Mouse (Mus musculus) embryonic stem cell, embryonic (primary cell): ENCODE measurements around the gene Ppp2ca.

Source experiments
- CTCF ChIA-PET, 4 experiments: fragments of 300-600 bp in 2 of 4; fragments of 350-600 bp in 2 of 4; sonication (Branson Sonifier 250); formaldehyde crosslinking; loops; one replicate each; lab custom pipeline; 2022; ENCODE audit warnings: inconsistent platforms in 2 of 4; lab: Charles Lee
- POLR2A ChIA-PET, 4 experiments: fragments of 300-600 bp in 2 of 4; fragments of 350-600 bp in 2 of 4; sonication (Branson Sonifier 250); formaldehyde crosslinking; loops; one replicate each; lab custom pipeline; 2022; ENCODE audit warnings: antibody characterized with exemption in 4 of 4, inconsistent platforms in 1 of 4; lab: Charles Lee

Gene Ppp2ca

DNA sequence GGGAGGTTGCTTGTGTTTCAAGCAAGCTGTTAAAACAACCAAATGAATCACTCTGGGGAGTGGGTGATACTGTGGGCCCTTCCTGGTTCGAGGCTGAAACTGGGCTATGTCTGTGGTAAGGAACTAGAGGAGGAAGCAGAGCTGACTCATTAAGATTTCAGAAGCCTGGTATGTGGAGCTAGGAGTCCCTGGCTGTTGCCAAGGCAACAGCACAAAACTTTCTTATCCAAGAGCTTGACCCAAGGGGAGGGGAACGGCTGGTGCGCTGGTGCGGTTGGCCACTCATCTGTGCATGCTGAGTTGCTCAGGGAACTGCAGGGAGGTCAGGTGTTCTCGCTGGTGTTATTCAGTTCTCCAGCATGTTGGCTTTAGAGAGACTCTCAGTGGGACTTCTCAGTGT lies 18.5 kb upstream of the Ppp2ca start:
- CTCF ChIA-PET: interaction anchor here in 1 of 4 experiments (0.6 kb wide), 1 partner anchor 107 kb away, joined by 3 read pairs; no protein-coding TSS in a partner anchor
- POLR2A ChIA-PET: interaction anchor here in 2 of 4 experiments (0.6 to 1.2 kb wide), 2 partner anchors 11 to 72 kb away, joined by 3 read pairs; no protein-coding TSS in a partner anchor

- ChIA-PET POLR2A (interaction anchor here in 1 of 4 experiments (0.6 kb wide), 1 partner anchor 11 kb away, joined by 3 read pairs; no protein-coding TSS in a partner anchor), CTCF (no interaction called here)
These were observed 17.8 kb upstream of the Ppp2ca start for GRCm38 (mm10) chr11:52080656-52081055.

DNA sequence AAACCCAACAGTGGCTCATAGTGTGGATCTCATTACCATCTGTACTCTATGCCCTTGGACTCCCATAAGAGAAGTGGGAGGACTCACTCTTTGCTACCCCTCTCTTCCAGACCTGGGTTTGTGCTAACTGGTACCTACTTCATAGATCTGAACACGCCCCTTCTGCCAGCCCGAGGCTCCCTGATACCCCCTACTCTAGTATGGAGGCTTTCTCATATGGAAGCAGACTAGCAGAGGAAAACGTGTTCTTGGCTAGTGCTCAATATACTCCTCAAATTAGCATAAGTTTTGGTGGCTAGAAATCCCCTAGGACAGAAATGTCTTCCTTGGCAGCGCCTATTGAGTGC lies 12.7 kb upstream of the Ppp2ca start:
- POLR2A ChIA-PET: no interaction called here
- CTCF ChIA-PET: no interaction called here

GRCm38 (mm10) chr11:52086204-52086864 lies 12.1 kb upstream of the Ppp2ca start:
- POLR2A ChIA-PET: no interaction called here
- CTCF ChIA-PET: no interaction called here

GRCm38 (mm10) chr11:52089291-52089690 lies 9.2 kb upstream of the Ppp2ca start:
- POLR2A ChIA-PET: interaction anchor here in 3 of 4 experiments (0.6 to 2.1 kb wide), 13 partner anchors 9 to 468 kb away, joined by 3 to 6 read pairs (median 3); partner anchors contain the start of gene Ppp2ca (in 3 of the 3)

GRCm38 (mm10) chr11:52091261-52091660 lies 7.2 kb upstream of the Ppp2ca start:
- POLR2A ChIA-PET: interaction anchor here in 3 of 4 experiments (0.6 to 2.1 kb wide), 5 partner anchors 7 to 376 kb away, joined by 3 to 6 read pairs (median 4); partner anchors contain the start of gene Ppp2ca (in 1 of the 3)
- CTCF ChIA-PET: interaction anchor here in 1 of 4 experiments (0.6 to 1.8 kb wide), 3 partner anchors 14 to 273 kb away, joined by 3 to 6 read pairs (median 3); no protein-coding TSS in a partner anchor

More at GRCm38 (mm10) chr11:52089291-52089690, 9.2 kb upstream of the Ppp2ca start:
- CTCF ChIA-PET: interaction anchor here in 2 of 4 experiments (0.8 to 1.3 kb wide), 2 partner anchors 40 to 272 kb away, joined by 3 read pairs; no protein-coding TSS in a partner anchor

- CTCF ChIA-PET: interaction anchor here in 2 of 4 experiments (0.6 to 1.3 kb wide), 2 partner anchors 129 to 271 kb away, joined by 3 read pairs; no protein-coding TSS in a partner anchor
- POLR2A ChIA-PET: interaction anchor here in 3 of 4 experiments (0.5 to 1.6 kb wide), 9 partner anchors 12 to 552 kb away, joined by 3 to 5 read pairs (median 3); partner anchors contain the start of genes 9530068E07Rik (in 1 of the 3) and Hnrnpab (in 1 of the 3)
These were observed 3.9 kb upstream of the Ppp2ca start for GRCm38 (mm10) chr11:52094568-52094967.

DNA sequence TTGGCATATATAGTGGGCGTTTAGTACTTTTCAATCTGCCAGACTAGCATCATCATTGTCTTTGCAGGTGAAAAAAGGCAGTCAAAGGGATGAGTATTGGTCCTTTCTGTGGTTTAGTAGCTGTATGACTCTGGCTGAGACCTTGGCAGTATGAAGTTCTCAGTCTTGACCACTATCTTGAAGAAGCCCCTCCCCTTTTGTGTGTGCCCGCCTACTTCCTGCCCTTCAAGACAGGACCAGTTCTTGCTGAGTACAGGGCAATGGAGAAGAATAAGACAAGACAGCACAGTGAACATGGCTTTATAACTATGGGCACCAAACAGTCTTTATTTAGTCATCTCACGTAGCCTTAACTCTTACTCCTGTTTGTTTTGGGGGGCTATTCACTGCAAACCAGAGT lies 1.5 kb upstream of the Ppp2ca start:
- ChIA-PET CTCF (interaction anchor here in 1 of 4 experiments (1.1 kb wide), 1 partner anchor 20 kb away, joined by 3 read pairs; no protein-coding TSS in a partner anchor), POLR2A (interaction anchor here in 2 of 4 experiments (0.6 to 3.1 kb wide), 12 partner anchors 12 to 196 kb away, joined by 3 to 17 read pairs (median 6); partner anchors contain the start of gene Cdkl3 (in 1 of the 2))

- ChIA-PET POLR2A (interaction anchor here in 3 of 4 experiments (0.6 to 3.1 kb wide), 20 partner anchors 8 to 262 kb away, joined by 3 to 17 read pairs (median 5); partner anchors contain the start of gene Cdkl3 (in 1 of the 3)), CTCF (no interaction called here)
These were observed 885 bp upstream of the Ppp2ca start for GRCm38 (mm10) chr11:52097596-52097995.

- CTCF ChIA-PET: interaction anchor here in 3 of 4 experiments (0.6 to 0.9 kb wide), 4 partner anchors 30 to 154 kb away, joined by 3 to 16 read pairs (median 4); partner anchors contain the start of gene Cdkn2aipnl (in 1 of the 3)
- POLR2A ChIA-PET: interaction anchor here (0.6 to 3.1 kb wide), 44 partner anchors 9 to 1332 kb away, joined by 3 to 17 read pairs (median 4); partner anchors contain the start of genes Cdkl3 (in 2 of the 4), Vdac1 (in 2 of the 4), 0610009B22Rik (in 1 of the 4) and 9530068E07Rik (in 1 of the 4)
These were observed 715 bp downstream of the Ppp2ca start for GRCm38 (mm10) chr11:52099031-52099761.

GRCm38 (mm10) chr11:52099771-52100219 lies 1.3 kb downstream of the Ppp2ca start:
- ChIA-PET POLR2A (interaction anchor here in 3 of 4 experiments (0.5 to 3.1 kb wide), 10 partner anchors 8 to 411 kb away, joined by 3 to 17 read pairs (median 6); partner anchors contain the start of genes 0610009B22Rik (in 1 of the 3) and Cdkl3 (in 1 of the 3)), CTCF (no interaction called here)

- ChIA-PET POLR2A (interaction anchor here in 3 of 4 experiments (0.6 to 2.1 kb wide), 15 partner anchors 10 to 285 kb away, joined by 3 to 26 read pairs (median 4); no protein-coding TSS in a partner anchor), CTCF (interaction anchor here in 2 of 4 experiments (0.9 to 1.0 kb wide), 2 partner anchors 118 to 283 kb away, joined by 3 read pairs; no protein-coding TSS in a partner anchor)
These were observed 4.5 kb downstream of the Ppp2ca start for GRCm38 (mm10) chr11:52102977-52103376.

GRCm38 (mm10) chr11:52105503-52105902 lies 7.0 kb downstream of the Ppp2ca start:
- CTCF ChIA-PET: no interaction called here
- POLR2A ChIA-PET: interaction anchor here in 3 of 4 experiments (0.6 to 1.6 kb wide), 5 partner anchors 8 to 129 kb away, joined by 3 read pairs; no protein-coding TSS in a partner anchor

GRCm38 (mm10) chr11:52106037-52106436 lies 7.6 kb downstream of the Ppp2ca start:
- POLR2A ChIA-PET: interaction anchor here (0.6 to 1.6 kb wide), 6 partner anchors 8 to 129 kb away, joined by 3 read pairs; no protein-coding TSS in a partner anchor
- CTCF ChIA-PET: no interaction called here

DNA sequence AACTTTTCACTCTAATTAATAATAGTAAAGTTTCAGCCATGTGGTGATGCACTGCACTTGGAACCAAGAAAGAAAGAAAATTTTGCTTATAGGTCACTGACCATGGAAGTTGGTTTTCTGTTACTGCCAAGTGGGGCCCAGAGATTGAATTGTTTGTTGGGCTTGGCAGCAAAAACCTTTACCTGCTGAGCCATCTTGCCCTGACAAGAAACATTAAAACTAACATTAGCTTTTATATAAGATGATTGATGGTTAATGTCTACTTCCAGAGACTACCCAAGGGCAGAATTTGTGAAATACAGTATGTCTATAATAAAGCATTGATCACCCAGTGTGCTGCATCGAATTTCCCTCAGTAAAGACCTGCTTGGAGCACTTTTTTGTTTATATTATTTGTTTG lies 8.0 kb downstream of the Ppp2ca start:
- CTCF ChIA-PET: no interaction called here
- POLR2A ChIA-PET: interaction anchor here in 2 of 4 experiments (0.9 to 3.2 kb wide), 2 partner anchors 7 to 11 kb away, joined by 3 to 17 read pairs; partner anchors contain the start of gene Ppp2ca (in 1 of the 2)

DNA sequence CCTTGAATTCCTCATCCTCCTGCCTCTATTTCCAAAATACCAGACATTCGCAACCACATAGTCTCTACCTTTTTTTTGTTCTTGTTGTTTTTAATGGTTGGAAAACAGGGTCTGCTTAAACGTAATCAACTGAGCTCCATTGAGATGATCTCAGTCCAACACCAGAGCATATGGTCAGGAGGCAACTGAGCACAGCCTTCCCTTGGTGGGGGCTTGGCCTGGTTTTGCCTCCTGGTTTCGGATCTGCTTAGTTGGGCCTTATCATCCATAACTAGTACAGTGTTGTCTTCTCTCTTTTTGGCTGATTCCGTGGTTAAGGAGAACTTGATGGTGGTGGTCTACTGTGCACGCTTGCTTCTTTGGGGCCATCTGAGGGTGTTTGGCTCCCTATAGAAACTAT lies 10.3 kb downstream of the Ppp2ca start:
- ChIA-PET POLR2A (interaction anchor here in 3 of 4 experiments (0.7 to 3.2 kb wide), 11 partner anchors 9 to 304 kb away, joined by 3 to 17 read pairs (median 5); partner anchors contain the start of gene Ppp2ca (in 2 of the 3)), CTCF (interaction anchor here in 1 of 4 experiments (0.6 kb wide), 1 partner anchor 1669 kb away, joined by 3 read pairs; no protein-coding TSS in a partner anchor)

DNA sequence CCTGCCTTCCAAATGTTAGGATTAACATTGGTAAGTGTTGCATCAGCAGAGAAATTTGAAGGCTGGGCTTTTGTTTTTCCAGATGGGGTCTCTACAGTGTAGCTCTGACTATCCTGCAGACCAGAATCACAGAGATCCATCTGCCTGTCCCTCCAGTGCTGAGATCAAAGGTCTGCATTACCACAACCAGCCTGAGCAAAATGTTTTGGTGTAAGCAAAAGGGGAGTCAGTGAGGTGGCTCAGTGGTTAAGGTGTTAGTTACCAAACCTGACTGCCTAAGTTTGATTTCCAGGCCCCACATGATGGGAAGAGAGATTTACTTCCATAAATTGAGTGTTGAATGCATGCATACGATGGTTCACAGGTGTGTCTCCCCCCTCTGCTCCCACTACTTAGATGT lies 10.9 kb downstream of the Ppp2ca start:
- POLR2A ChIA-PET: interaction anchor here in 3 of 4 experiments (0.7 to 3.2 kb wide), 9 partner anchors 8 to 304 kb away, joined by 3 to 17 read pairs (median 5); partner anchors contain the start of gene Ppp2ca (in 2 of the 3)
- CTCF ChIA-PET: interaction anchor here in 1 of 4 experiments (0.6 kb wide), 2 partner anchors 20 to 1670 kb away, joined by 3 to 5 read pairs; no protein-coding TSS in a partner anchor
